Mouse (Mus musculus) 3T3-L1 (cell line): Measurements from ENCODE around the gene Nans.
A peak's percentile ranks its signal among the peaks of the same experiment; 100 is the strongest.

ENCODE experiments used
- DNase-seq: peaks from one replicate; pipeline ENCODE4 v3.0.0-alpha.2; 2015; ENCODE audit warnings: low read depth, low spot score

Nans gene

DNA sequence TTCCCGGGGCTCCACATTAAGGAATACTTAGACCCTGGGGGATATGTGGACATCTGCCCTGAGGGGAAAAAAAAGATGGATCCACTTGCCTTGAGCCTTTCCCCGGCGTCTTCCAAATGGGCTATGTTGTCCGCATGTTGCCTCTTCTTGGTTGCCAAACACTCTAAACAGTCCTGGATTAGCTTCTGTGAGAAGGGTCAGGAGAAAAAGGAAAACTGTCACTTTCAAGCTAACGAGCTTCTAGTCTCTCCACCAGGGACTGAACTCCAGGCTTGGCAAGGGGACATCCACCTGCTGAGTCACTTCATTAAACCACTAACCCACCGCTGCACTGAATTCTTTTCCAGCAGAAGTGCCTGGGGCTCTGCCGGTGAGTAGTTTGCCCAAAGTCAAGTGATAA is 43.9 kb downstream of the Nans start:
- DNase-seq: peak; percentile 17

GRCm38 (mm10) chr4:46533934-46534720 is 45.1 kb downstream of the Nans start:
- no peak for DNase-seq

- DNase-seq: no peak
Measured at GRCm38 (mm10) chr4:46535094-46535830, 46.2 kb downstream of the Nans start.

- DNase-seq: no peak
Measured at GRCm38 (mm10) chr4:46535840-46536361, 46.9 kb downstream of the Nans start, which contains the start of gene Trim14. Gene Trim14, minus strand, starts transcription at chr4:46536141.

GRCm38 (mm10) chr4:46539167-46539566 is 50.1 kb downstream of the Nans start:
- DNase-seq: no peak

GRCm38 (mm10) chr4:46541707-46542106 is 52.7 kb downstream of the Nans start:
- DNase-seq: no peak

DNA sequence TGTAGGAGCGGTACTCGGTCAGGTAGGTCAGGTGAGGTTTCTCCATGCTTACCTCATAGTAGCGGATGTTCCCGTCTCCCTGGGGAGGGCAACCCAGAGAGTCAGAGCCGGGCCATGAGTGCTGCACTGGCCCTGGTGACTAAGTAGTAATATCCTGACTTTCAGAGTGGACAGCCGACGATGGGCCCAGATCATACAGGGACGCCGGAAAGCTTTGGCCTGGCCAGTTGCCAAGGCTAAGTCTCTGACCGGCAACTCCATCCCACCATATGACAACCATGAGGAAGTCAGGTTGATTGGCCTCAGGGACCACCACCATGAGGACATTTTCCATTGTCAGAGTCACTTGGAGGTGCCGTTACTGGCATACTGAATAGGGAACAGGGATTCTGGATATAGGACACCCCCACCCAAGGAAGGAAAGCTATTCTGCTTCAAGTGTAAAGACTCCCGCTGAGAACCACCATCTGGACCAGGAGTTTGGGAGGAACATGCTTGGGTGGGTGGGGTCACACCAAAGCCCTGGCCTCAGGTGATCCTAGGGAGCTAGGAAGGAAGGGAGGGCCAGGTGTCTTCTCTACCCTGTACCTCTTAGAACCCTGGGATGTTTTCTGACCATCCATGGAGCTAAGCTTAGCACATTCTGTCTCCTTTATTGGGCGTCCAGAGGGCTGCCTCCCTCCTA is 54.5 kb downstream of the Nans start:
- DNase-seq: no peak

GRCm38 (mm10) chr4:46544313-46544712 is 55.3 kb downstream of the Nans start:
- DNase-seq: no peak

DNA sequence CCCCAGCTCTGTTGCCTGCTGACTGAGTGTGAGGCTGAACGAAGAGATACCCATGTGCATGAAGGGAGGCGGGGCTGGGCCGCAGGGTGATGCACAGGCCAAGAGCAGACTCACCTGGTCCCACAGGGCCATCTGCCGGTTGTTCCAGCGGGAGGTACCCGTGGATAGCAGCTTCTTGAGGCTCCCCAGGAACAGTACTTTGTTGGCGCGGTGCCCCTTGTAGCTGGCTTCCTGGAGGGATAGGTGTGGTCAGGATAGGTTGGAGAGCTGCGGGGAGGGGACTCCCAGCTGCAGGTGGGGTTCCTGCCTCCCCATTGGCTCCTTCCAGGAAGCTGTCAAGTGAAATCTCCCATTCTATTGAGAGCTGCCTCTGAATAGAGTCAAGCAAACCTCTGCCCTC is 56.5 kb downstream of the Nans start:
- DNase-seq: no peak

DNA sequence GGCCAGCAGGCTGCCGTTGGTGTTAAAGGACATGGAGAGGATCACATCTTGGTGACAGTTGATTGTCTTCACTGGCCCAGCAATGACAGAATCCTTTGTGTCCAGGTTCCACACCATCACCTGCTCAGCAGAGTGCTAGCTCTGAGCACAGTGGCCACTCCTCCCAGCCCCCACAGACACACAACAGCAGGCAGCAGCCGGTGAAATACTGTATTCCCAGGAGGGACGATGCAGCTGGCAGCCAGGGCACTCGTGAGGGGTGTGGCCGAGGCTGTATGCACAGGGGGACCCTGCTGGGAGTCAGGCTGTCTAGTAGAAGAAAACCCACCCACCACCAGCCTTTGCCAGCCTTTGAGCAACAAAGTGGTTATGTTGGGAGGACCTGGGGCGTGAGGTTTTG is 57.7 kb downstream of the Nans start:
- DNase-seq: no peak

DNA sequence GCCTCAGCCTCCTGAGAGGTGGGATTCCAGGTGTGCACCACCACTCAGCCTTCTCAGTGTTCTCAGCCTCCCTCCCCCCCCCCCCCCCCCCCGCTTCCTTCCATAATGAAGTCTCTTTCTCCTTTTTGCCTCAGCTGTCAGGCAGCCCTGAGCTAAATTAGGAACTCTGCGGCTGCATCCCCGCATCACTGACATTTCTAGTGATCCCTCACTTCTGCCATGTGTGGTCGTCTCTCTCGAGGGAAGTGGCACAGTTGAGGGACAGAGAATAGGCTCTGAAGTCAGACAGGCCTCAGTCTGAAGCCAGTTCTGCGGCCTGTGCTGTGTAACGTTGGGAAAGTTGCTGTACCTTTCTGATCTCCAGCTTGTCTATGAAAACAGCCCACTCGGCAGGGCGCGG is 60.9 kb downstream of the Nans start:
- no peak for DNase-seq

DNA sequence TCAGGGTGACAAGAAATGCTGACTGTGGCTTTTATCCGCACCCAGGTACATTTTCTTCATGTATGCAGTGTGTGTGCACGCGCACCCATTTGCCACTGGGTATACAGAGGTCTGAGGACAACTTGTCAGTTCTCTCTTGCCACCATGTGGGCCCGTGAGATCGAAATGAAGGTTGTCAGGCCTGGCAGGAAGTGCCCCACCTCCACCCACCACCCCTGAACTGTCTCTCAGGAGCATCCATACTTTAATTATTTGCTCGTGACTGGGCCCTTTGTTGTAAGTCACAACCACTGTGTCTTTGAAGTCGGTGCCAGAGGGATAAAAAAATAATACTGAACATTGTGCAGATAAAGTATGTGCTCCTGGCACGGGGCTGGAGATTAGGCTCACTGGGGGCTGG is 61.4 kb downstream of the Nans start:
- DNase-seq: no peak
